Mouse (Mus musculus) retina, postnatal 1 day (tissue): ENCODE data around the gene Dus1l.
A peak's percentile ranks its signal among the peaks of the same experiment; 100 is the strongest.
"Not testable (repeated sequence)": the region's sequence is repeated elsewhere in the genome, so short reads cannot be mapped to it uniquely, and the experiment has no call there.

Source experiments
- DNase-seq: peaks from one replicate; pipeline ENCODE4 v3.0.0-alpha.2; 2012

Dus1l gene

GRCm38 (mm10) chr11:120773463-120774190, 22.6 kb downstream of the Dus1l start:
- DNase-seq: no peak

DNA sequence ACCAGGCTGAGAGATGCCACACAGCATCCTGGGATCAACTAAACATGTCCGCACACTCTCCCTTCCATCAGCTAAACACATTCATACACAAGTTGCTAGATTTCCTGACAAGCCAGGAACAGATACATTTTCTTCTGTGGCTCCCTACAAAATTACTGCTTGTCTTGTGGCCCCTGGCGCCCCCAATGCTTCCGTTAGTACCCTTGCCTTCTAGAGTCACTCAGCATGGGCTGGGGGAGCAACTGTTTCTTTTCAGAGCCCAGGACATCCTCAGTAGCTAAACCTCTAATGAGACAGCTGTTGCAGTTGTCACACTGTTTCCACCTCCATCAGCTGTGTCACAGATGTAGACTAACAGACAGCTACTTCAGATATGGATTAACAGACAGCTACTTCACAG, 23.5 kb downstream of the Dus1l start:
- DNase-seq: no peak

DNA sequence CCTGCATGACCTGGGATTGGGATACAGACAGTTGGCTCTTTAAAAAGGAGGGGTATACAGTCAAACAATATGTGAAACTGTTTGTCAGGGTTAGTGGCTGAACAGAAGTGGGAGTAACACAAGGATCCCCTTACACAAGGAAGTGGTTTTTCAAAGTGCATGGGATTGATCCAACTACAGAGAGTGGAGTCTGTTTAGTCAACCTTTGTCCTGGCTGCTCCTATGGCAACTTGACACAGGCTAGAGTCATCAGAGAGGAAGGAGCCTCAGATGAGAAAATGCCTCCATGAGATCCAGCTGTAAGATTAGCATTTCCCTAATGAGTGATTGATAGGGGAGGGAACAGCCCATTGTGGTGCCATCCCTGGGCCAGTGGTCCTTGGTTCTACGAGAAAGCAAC, 28.0 kb downstream of the Dus1l start:
- DNase-seq: no peak

DNA sequence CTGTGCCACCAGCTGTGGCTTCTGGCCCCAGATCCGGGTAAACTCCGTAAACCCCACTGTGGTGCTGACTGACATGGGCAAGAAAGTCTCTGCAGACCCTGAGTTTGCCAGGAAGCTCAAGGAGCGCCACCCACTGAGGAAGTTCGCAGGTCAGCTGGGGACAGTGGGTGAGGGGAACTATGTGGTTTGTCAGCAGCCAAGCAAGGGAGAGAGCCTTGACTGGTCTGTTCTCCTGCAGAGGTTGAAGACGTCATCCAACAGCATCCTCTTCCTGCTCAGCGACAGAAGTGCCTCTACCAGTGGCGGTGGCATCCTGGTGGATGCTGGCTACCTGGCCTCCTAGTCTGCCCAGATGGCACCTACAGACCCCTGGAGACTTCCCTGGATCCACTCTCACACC, 29.2 kb downstream of the Dus1l start:
- not testable (repeated sequence) for DNase-seq

GRCm38 (mm10) chr11:120763121-120763999, 32.8 kb downstream of the Dus1l start:
- DNase-seq: not testable (repeated sequence)

- peak; percentile 28 for DNase-seq
Observed at GRCm38 (mm10) chr11:120762672-120763041, 33.5 kb downstream of the Dus1l start, which contains the start of gene Hmga1b. Gene Hmga1b (plus strand): TSS chr11:120762794.

GRCm38 (mm10) chr11:120761811-120762671, 34.2 kb downstream of the Dus1l start:
- peak; percentile 20 for DNase-seq

DNA sequence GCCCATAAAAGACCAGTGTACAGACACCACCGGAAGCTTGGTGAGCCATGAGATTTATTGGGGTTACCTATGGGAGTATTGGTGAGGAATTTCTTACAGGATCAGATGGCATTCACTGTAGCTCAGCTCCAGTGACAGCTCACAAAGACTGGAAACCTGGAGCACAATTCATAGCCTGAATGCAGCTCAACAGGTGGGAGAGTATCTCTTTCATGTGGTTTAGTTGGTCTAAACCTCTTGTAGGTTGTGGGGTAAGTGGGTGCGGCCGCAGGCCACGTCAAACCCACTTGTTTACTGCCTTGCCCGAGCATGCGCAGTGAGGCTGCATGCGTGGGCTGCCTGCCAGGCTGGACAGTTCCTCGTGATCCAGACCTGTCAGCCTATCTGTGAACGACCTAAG, 36.0 kb downstream of the Dus1l start:
- no peak for DNase-seq

DNA sequence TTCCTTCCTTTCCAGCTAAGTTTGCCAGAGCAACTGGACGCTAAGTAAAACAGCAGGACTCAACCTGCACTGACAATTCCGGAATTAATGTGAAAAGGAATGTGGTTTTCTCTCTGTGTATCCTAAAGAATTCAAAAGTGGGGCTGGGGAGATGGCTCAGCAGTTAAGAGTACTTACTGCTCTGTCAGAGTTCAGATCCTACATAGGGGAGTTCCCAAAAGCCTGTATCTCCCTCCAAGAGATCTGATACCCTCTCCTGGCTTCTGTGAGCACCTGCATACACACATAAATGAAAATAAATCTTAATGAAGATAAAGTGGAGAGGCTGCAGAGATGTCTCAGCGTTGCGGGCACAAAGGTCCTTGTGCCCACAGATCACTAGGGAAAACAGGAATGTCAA, 44.6 kb downstream of the Dus1l start:
- DNase-seq: no peak

DNA sequence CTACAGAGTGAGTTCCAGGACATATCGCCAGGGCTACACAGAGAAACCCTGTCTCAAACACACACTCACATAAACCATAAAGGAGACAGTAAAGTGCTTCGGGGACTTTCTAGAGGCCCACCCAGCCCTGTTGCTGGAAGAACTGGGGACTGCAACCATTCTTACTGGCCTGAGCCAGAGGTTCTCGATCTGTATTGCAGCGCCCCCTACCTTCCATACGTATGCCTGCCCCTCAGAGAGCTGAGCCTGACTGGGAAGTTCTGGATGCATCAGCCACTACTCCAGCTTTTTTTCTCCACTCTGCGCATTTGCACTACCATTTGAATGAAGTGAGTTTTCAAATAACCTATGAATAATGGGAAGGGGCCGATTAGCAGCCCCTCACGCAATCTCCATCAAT, 46.8 kb downstream of the Dus1l start:
- DNase-seq: peak; percentile 46

DNA sequence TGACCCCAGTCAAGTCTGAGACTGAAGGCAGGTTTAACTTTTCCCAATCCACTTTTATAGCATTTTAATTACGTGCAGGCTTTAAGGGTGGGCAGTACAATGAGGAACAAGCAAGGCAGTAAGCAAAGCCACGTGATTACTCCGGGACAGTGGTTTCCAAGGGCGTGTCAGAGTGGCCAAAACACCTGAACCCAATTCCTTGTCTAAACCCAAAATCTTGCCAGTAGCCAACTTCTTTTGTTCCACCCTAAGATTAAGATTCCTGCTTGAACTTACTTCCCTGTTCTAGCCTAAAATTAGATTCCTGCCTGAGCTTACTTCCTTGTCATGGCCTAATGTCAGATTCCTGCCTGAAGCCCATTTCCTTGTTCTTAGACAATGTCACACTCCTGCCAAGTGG, 48.2 kb downstream of the Dus1l start:
- DNase-seq: no peak

- DNase-seq: no peak
Observed at GRCm38 (mm10) chr11:120744121-120744701, 52.0 kb downstream of the Dus1l start.

DNA sequence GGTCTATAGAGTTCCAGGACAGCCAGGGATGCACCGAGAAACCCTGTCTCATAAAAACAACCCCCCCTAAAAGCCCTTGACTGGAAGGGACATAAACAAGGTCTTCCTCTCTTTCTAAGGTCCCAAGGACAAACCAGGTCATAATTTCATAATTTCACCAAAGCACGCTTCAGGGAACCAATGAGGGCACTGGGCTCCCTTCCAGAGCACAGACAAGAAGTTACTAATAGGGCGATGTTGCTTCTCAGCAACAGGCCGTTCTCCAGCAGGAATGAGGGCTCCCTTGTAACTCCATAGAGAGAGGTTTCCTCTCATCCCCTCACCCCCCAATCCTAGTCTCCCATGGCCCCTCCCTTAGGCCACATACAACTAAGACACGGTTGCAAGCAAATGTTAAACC, 55.2 kb downstream of the Dus1l start:
- DNase-seq: no peak
